Mouse (Mus musculus) urinary bladder, adult 18-20 months (tissue): Measurements from ENCODE around the gene Cutal.

Source experiments
- DNase-seq, 2 experiments: peaks; one replicate each; pipeline ENCODE4 v3.0.0; 2022; ENCODE audit warnings: low spot score in 2 of 2, mixed read lengths in 2 of 2

The Cutal gene

GRCm38 (mm10) chr2:34884186-34884585 is 10.0 kb downstream of the Cutal start:
- DNase-seq, result no peak

GRCm38 (mm10) chr2:34893950-34894349 is 19.8 kb downstream of the Cutal start:
- no peak for DNase-seq

- DNase-seq, result no peak
Measured at GRCm38 (mm10) chr2:34895503-34896113, 21.4 kb downstream of the Cutal start.

- no peak for DNase-seq
Measured at GRCm38 (mm10) chr2:34896821-34897460, 22.7 kb downstream of the Cutal start.

- peak in 1 of 2 experiments; percentile 12 for DNase-seq
Measured at GRCm38 (mm10) chr2:34897820-34898219, 23.6 kb downstream of the Cutal start.

GRCm38 (mm10) chr2:34899682-34900081 is 25.5 kb downstream of the Cutal start:
- no peak for DNase-seq

GRCm38 (mm10) chr2:34900412-34900811 is 26.2 kb downstream of the Cutal start:
- no peak for DNase-seq

- DNase-seq, result no peak
Measured at GRCm38 (mm10) chr2:34901726-34902125, 27.5 kb downstream of the Cutal start.

GRCm38 (mm10) chr2:34902731-34903130 is 28.5 kb downstream of the Cutal start:
- peak in 1 of 2 experiments; percentile 30 for DNase-seq

- DNase-seq, result no peak
Measured at GRCm38 (mm10) chr2:34903191-34903590, 29.0 kb downstream of the Cutal start.

GRCm38 (mm10) chr2:34903652-34904405 is 29.6 kb downstream of the Cutal start:
- no peak for DNase-seq

- peak; percentile 97 to 98 for DNase-seq
Measured at GRCm38 (mm10) chr2:34904849-34905542, 30.8 kb downstream of the Cutal start.

- DNase-seq, result no peak
Measured at GRCm38 (mm10) chr2:34906426-34906825, 32.2 kb downstream of the Cutal start.

GRCm38 (mm10) chr2:34906861-34907604 is 32.8 kb downstream of the Cutal start:
- DNase-seq, result peak in 1 of 2 experiments; percentile 14

- DNase-seq, result no peak
Measured at GRCm38 (mm10) chr2:34909719-34910118, 35.5 kb downstream of the Cutal start.

GRCm38 (mm10) chr2:34911871-34912270 is 37.7 kb downstream of the Cutal start:
- DNase-seq, result no peak

- no peak for DNase-seq
Measured at GRCm38 (mm10) chr2:34912613-34913012, 38.4 kb downstream of the Cutal start.

- peak in 1 of 2 experiments; percentile 51 for DNase-seq
Measured at GRCm38 (mm10) chr2:34913218-34914068, 39.2 kb downstream of the Cutal start, which contains the start of gene Phf19. Gene Phf19, minus strand, starts transcription at chr2:34914026.

- peak in 1 of 2 experiments; percentile 25 for DNase-seq
Measured at GRCm38 (mm10) chr2:34914069-34914822, 40.0 kb downstream of the Cutal start.

GRCm38 (mm10) chr2:34914823-34915082 is 40.6 kb downstream of the Cutal start:
- DNase-seq, result peak in 1 of 2 experiments; percentile 19
